ENCODE assay signal across 14 mouse cellular contexts in the genomic region with DNA sequence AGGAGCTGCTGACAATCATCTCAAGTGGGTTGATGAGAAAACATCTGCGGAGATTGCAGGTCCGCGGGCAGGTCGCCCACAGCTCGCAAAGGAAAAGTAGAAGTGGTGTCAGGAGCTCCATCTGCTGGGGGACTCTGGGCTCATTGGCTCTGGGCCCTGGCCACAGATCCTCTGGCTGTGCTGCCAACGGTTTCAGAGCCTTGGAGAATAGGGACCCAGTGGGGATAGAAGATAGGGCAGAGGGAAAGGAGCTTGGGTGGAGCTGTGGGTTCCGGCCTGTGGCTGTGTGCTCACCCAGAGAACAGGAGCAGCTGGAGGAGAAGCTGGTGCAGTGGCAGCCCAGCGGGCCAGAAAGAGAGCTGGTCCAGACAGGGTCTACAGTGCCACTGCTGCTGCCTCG.
"Had no signal": no experiment of that assay in that cellular context is flagged by ENCODE, and none has a peak within 500 bp of the region (broad histone marks: within the 10 kb centered on the region; RNA-seq: fewer than 3 reads in every experiment).

No protein-coding gene starts in this region.

- H3K4me1 ChIP-seq: limb, embryonic 13.5 days; midbrain, embryonic 12.5 days; neural tube, embryonic 15.5 days; stomach, embryonic 15.5 days had no signal

- H3K27ac ChIP-seq: layer of hippocampus, adult 2 months; limb, embryonic 13.5 days; liver, embryonic 14.5 days; midbrain, embryonic 12.5 days; neural tube, embryonic 15.5 days; stomach, embryonic 15.5 days had no signal

- H3K9ac ChIP-seq: limb, embryonic 13.5 days; liver, embryonic 14.5 days; midbrain, embryonic 12.5 days; neural tube, embryonic 15.5 days; stomach, embryonic 15.5 days had no signal

- H3K4me3 ChIP-seq: layer of hippocampus, adult 2 months; limb, embryonic 13.5 days; midbrain, embryonic 12.5 days; myocyte; neural tube, embryonic 15.5 days; stomach, embryonic 15.5 days had no signal

- H3K36me3 ChIP-seq: limb, embryonic 13.5 days; midbrain, embryonic 12.5 days; neural tube, embryonic 15.5 days; stomach, embryonic 15.5 days had no signal

- H3K4me2 ChIP-seq: limb, embryonic 13.5 days; midbrain, embryonic 12.5 days; neural tube, embryonic 15.5 days; stomach, embryonic 15.5 days had no signal

- DNase-seq: kidney, postnatal 10 days; kidney, postnatal 4 days; left cerebral cortex, postnatal 4 days; lung, adult 18-20 months; retina, postnatal 1 day; right cerebral cortex, postnatal 4 days; thymus, postnatal 4 days had no signal

- H3K9me3 ChIP-seq: neural tube, embryonic 15.5 days; stomach, embryonic 15.5 days had no signal

- H3K27me3 ChIP-seq: limb, embryonic 13.5 days; midbrain, embryonic 12.5 days; neural tube, embryonic 15.5 days; stomach, embryonic 15.5 days had no signal
